Mouse (Mus musculus) erythroblast, embryonic 14.5 days (primary cell): ENCODE results near the gene Hk2.

Source experiments
- GATA1 ChIP-seq: IDR thresholded peaks from 2 replicates; pipeline ENCODE4 v1.6.1; 2012; ENCODE audit warnings: low read length, inconsistent platforms, mixed read lengths
- TAL1 ChIP-seq: IDR thresholded peaks from 3 replicates; pipeline ENCODE4 v1.6.1; 2012; ENCODE audit warnings: low read length, inconsistent platforms, mixed read lengths

GRCm38 (mm10) chr6:82773261-82774131, 758 bp downstream of the Hk2 start:
- TF ChIP-seq GATA1 (no peak), TAL1 (no peak)
